Mouse (Mus musculus) ovary, adult 18-20 months (tissue): ENCODE results near the gene Olfr575.

Experiments
- DNase-seq: peaks from one replicate; pipeline ENCODE4 v3.0.0; 2022; ENCODE audit warnings: low spot score, mixed read lengths

Olfr575 gene

DNA sequence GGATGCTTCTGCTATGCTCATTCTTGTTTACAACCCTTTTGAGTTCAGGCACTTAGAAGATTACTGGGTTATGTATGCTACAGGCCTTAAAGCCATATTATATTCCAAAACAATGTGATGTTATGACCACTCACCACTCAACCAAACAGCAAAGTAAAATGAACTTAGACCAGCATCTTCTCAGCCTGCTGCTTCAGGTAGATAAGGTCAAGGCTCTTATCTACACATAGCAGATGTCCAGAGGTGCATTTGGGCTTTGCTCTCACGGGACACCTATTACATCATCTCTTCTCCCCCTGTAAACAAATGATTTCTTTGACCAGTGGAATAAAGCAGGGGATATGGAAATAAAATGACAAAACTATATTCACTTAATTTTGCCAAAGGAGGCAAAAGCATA is at the start of gene Olfr575:
TSS of gene Olfr575 (minus strand) at position 183 of the 400 bp plus-strand sequence.
- DNase-seq: no peak

DNA sequence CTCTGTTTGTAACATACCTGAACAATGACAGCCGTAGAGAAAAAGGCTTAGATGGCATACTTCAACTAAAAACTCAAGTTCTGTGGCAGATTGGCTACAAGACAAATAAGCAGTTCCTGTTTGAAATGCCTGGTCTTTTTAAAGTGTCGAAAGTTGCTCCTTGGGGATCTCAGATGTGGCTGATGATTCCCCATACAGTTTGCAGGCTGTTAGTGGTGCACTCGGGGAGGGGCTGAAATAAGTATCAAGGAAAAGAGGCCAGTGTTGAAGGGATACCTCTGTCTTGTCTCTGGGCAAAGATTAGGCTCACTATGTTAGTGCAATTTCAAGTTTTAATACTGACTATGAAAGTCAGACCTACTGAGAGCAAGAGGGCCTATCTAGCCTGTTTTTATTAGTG is 30.6 kb upstream of the Olfr575 start, which contains the start of gene Olfr578:
TSS of gene Olfr578 (minus strand) at position 101 of the 400 bp plus-strand sequence.
- DNase-seq: no peak

DNA sequence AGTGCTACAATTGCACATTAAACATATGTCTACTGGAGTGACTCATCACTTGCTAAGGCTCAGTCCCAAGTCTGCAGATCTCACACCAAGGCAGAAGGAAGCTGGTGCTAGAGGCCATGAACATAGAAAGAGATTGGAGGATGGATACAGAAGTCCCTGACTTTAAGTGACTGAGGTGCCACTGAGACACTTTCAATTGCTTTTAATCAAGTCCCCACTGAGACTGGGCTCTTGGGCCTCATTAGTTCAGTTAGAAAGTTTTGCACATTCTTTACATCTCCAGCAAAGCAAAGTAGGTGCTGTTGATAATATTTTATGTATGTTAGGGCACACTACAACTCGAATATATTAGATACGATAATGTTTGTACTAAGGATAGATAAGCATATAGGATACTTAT is 17.3 kb upstream of the Olfr575 start, which contains the start of gene Olfr577:
TSS of gene Olfr577 (minus strand) at position 101 of the 400 bp plus-strand sequence.
- DNase-seq: no peak

GRCm38 (mm10) chr7:102974399-102974798 is 15.8 kb upstream of the Olfr575 start:
- DNase-seq: no peak

DNA sequence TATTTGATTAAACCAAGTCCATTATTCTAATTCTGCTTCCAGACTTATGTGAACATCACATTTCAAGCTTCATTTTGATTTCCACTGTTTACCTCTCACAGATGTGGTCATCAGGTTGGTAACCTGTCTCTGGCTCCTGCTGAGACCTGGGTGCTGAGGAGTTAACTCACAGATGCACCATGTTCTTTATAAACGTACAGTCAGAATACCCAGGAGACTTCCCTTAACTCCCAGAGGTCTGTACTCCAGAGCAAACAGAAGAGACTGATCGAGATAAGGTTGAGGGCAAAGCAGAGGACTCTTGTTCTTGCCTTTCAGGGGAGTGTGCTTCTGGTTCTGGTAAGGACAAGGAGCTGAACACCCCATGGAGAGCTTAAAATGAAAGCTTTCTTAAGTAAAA is 3.8 kb upstream of the Olfr575 start, which contains the start of gene Olfr576:
TSS of gene Olfr576 (plus strand) at position 301 of the 400 bp plus-strand sequence.
- no peak for DNase-seq

GRCm38 (mm10) chr7:102958137-102958536 is 438 bp downstream of the Olfr575 start:
- no peak for DNase-seq

GRCm38 (mm10) chr7:102950732-102951131 is 7.8 kb downstream of the Olfr575 start:
- DNase-seq: no peak

GRCm38 (mm10) chr7:102948167-102948566 is 10.4 kb downstream of the Olfr575 start, which contains the start of gene Olfr574:
TSS of gene Olfr574 (plus strand) at chr7:102948467.
- DNase-seq: no peak

DNA sequence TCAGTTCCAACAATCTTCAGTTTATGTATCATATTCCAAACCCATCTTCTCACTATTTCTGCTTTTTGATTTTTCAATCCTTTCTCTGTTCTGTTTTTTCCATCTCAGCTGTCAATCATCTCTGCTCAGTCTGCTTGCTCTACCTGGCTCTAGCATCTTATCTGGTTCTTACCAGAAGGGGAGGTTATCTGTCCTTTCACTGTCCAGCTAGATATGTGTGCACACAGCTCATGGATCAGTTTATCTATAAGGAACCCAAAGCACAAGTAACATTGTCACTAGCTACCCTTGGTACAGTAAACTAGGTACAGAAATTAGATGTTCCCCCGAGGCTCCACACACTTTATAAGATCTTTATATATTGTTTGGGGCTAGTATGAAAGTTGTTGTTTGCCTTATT is 15.2 kb downstream of the Olfr575 start:
- no peak for DNase-seq

- DNase-seq: no peak
These were observed 16.1 kb downstream of the Olfr575 start, which contains the start of gene Olfr573-ps1 for GRCm38 (mm10) chr7:102942475-102942874. TSS of gene Olfr573-ps1 (minus strand) at chr7:102942575.

GRCm38 (mm10) chr7:102927105-102927504 is 31.5 kb downstream of the Olfr575 start:
- DNase-seq: no peak

- DNase-seq: no peak
These were observed 34.5 kb downstream of the Olfr575 start, which contains the start of gene Olfr572 for GRCm38 (mm10) chr7:102924109-102924508. TSS of gene Olfr572 (plus strand) at chr7:102924409.

GRCm38 (mm10) chr7:102919632-102920031 is 38.9 kb downstream of the Olfr575 start:
- DNase-seq: no peak

GRCm38 (mm10) chr7:102917032-102917875 is 41.3 kb downstream of the Olfr575 start, which contains the start of gene Olfr571:
TSS of gene Olfr571 (minus strand) at chr7:102917536.
- no peak for DNase-seq

DNA sequence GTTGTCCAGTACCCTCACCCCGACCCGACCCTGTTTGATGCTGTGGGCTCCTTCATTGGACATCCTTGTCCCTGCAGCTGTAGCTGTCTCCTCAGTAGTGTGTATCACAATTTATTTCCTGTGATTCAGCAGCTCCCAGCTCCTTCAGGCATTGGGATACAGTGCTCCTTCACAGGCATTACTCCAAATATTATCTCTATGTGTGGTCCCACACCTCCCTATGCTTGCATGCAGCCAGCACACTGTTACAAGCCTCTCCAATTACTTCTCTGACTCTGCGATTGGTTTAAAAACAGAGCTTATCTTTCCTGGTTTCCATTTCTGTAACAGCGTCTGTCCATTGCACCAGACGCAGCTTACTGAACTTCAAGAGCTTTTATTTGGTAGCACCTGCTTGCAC is 42.2 kb downstream of the Olfr575 start:
- no peak for DNase-seq

DNA sequence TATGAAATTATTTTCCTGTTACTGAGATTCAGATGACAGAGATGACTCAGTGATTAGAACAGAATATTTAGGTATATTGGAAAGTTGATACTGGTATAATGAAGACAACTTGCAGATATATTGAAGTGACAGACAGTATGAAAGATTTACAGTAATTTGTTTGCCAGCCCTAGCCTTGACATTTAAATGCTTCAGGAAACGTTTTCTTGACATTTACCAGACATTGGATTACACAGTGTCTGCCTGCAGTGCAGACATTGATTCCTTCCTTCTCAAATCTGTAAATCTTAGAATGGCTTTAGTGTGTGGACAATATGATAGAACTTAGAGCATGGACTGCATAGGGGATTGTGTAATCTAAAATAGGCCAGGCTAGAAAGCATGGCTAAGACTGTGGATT is 43.3 kb downstream of the Olfr575 start:
- DNase-seq: no peak
